Mouse (Mus musculus): Measurements from ENCODE around the gene Tubd1. TPM values are rescaled to one million over a fixed set of nuclear protein-coding genes. Genes with fewer than 3 reads are reported as not detected.

Gene Tubd1
- 9.8 and 9.9 TPM in 2 replicates for polyA plus RNA-seq (2015; fragmentation: Nextera tagmentation; extraction: Ambion mirVana)

DNA sequence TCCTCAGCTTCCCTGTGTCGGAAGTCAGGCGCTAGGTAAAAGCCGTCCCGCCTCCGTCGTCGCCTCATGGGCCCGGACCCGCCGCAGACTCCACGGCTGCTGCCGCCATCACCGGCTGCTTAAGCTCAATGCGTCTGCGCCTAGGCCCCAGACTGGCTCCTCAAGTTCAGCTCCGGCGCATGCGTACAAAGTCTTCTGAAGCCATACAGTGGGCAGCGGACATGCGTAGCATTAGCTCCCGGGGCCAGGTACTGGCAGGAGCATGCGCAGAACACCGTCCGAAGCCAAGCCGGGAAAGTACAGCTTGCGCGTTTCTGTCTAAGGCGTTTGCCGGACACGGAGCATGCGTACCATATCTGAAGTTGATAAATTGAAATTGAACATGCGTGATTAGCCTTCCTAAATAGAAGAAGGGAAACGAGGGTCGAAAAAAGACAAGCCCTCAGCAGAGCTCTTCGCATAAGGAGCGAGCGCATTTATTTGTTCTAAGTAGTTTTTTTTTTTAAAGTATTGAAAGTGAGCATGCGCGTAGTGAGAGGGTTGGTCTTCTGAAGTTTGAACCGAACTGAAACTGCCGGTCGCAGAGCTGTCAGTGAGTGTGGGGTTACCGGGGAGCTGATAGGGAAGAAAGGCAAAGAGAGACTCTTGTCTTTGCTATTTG, at the start of gene Tubd1, which contains the start of gene Rps6kb1:
TSS of gene Tubd1 (plus strand) at position 353 of the 661 bp plus-strand sequence.
TSS of gene Rps6kb1 (minus strand) at position 167 of the 661 bp plus-strand sequence.
- Histone ChIP-seq H3K9me3 (replicated peaks) (no peaks in the 10 kb centered on the region), H3K27me3 (no peaks in the 10 kb centered on the region), H3K9ac (peak within 1 kb of the TSS; percentile 97), H3K4me3 (replicated peaks) (peak within 1 kb of the TSS; percentile 84), H3K36me3 (replicated peaks) (peaks cover 15% of the 10 kb centered on the region), H3K4me2 (peak within 1 kb of the TSS; percentile 72), H3K27ac (replicated peaks) (peak within 1 kb of the TSS; percentile 88), H3K4me1 (replicated peaks) (peaks cover 42% of the 10 kb centered on the region)
- WGBS (ENCODE audit: insufficient replicate concordance): under 1% methylated on average over 43 of the region's 43 CpGs
- ATAC-seq (ENCODE audit: insufficient read depth): peak; percentile 98

DNA sequence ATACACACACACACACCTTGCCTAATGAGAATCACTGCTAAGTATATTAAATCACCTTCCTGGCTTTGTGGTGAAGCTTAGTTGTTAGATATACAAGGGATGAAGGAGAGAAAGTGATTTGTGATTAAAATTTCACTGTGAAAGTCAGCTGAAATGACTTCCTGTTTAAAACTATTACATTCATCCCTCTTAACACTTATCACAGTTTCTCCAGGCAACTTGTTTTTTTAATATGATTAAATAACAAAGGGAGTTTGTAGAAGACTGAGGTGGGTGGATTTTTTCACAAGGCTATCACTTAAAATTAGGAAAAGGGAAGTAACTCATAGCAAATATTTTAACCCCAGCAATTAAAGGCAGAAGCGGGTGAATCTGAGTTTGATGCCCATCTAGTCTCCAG, 47.4 kb upstream of the Tubd1 start:
- no peaks in the 10 kb centered on the region for H3K4me1 ChIP-seq (replicated peaks)
- H3K4me3 ChIP-seq (replicated peaks): no peak overlapping the region
- H3K27me3 ChIP-seq: no peaks in the 10 kb centered on the region
- H3K36me3 ChIP-seq (replicated peaks): peaks cover 49% of the 10 kb centered on the region
- H3K9ac ChIP-seq: no peak overlapping the region
- H3K9me3 ChIP-seq (replicated peaks): no peaks in the 10 kb centered on the region
- no peak overlapping the region for H3K27ac ChIP-seq (replicated peaks)
- H3K4me2 ChIP-seq: no peak overlapping the region
- ATAC-seq (ENCODE audit: insufficient read depth): no peak
- 85% methylated on average over 1 of the region's 1 CpGs for WGBS (ENCODE audit: insufficient replicate concordance)

DNA sequence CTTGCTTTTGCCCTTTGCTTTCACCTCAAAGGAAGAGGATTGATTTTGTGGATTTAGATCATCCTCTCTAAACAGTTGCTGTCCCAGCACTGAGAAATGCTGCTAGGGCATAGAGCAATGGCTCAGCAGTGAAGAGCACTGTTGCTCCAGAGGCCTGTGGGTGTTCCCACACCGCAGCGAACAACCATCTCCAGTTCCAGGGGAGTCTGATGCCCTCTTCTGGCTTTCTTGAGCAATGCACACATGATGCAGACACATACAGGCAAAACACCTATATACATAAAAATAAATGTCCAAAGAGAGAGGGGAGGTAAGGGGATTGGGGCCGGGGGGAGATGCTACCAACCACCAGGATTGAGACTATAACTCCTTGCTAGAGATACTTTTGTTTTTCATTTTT, 46.9 kb upstream of the Tubd1 start:
- Histone ChIP-seq H3K9me3 (replicated peaks) (no peaks in the 10 kb centered on the region), H3K4me3 (replicated peaks) (no peak overlapping the region), H3K4me1 (replicated peaks) (no peaks in the 10 kb centered on the region), H3K27me3 (no peaks in the 10 kb centered on the region), H3K36me3 (replicated peaks) (peaks cover 49% of the 10 kb centered on the region), H3K27ac (replicated peaks) (no peak overlapping the region), H3K9ac (no peak overlapping the region), H3K4me2 (no peak overlapping the region)
- ATAC-seq (ENCODE audit: insufficient read depth): no peak
- 79% methylated on average over 3 of the region's 3 CpGs for WGBS (ENCODE audit: insufficient replicate concordance)

DNA sequence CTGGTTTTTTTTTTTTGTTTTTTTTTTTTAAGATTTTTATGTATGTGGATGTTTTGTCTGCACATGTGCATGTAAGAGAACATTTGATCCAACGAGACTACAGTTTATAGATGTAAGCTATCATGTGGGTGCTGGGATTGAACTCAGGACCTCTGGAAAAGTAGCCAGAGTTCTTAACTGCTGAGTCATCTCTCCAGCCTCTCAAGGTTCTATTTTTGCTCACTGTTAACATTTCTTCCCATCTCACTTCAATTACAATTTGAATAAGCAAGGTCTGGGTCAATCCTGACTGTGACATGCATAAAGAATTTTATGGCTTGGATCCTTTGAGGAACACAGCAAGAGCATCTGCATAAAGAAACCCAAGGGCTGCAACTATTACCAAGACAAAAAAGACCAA, 44.0 kb upstream of the Tubd1 start:
- no peak overlapping the region for H3K4me2 ChIP-seq
- no peaks in the 10 kb centered on the region for H3K9me3 ChIP-seq (replicated peaks)
- no peak overlapping the region for H3K27ac ChIP-seq (replicated peaks)
- H3K4me3 ChIP-seq (replicated peaks): no peak overlapping the region
- no peaks in the 10 kb centered on the region for H3K4me1 ChIP-seq (replicated peaks)
- peaks cover 64% of the 10 kb centered on the region for H3K36me3 ChIP-seq (replicated peaks)
- no peaks in the 10 kb centered on the region for H3K27me3 ChIP-seq
- no peak overlapping the region for H3K9ac ChIP-seq
- 78% methylated on average over 1 of the region's 1 CpGs for whole genome bisulfite sequencing (ENCODE audit: insufficient replicate concordance)
- ATAC-seq (ENCODE audit: insufficient read depth): no peak

DNA sequence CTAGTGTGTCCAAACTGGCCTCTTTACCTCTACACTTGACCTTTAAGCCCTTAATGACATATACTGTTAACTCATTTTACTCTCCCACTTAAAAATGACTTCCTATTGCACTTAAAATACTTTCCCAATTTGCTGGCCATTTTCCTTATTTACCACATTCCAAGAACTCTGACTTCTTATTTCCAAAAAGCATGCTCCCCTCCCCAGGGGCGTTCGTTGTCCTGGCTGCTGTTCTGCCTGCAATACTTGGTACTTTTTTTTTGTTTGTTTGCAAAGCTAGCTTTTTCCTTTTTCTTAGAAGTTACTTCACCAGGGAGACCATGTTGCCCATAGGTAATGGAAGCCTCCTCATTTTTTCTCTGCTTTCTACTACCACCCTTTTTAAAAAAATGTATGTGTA, 41.7 kb upstream of the Tubd1 start:
- no peak overlapping the region for H3K9ac ChIP-seq
- H3K4me2 ChIP-seq: no peak overlapping the region
- H3K27ac ChIP-seq (replicated peaks): no peak overlapping the region
- no peaks in the 10 kb centered on the region for H3K9me3 ChIP-seq (replicated peaks)
- no peak for ATAC-seq (ENCODE audit: insufficient read depth)
- no peaks in the 10 kb centered on the region for H3K4me1 ChIP-seq (replicated peaks)
- H3K27me3 ChIP-seq: no peaks in the 10 kb centered on the region
- peaks cover 67% of the 10 kb centered on the region for H3K36me3 ChIP-seq (replicated peaks)
- H3K4me3 ChIP-seq (replicated peaks): no peak overlapping the region
- WGBS (ENCODE audit: insufficient replicate concordance): 88% methylated on average over 2 of the region's 2 CpGs

DNA sequence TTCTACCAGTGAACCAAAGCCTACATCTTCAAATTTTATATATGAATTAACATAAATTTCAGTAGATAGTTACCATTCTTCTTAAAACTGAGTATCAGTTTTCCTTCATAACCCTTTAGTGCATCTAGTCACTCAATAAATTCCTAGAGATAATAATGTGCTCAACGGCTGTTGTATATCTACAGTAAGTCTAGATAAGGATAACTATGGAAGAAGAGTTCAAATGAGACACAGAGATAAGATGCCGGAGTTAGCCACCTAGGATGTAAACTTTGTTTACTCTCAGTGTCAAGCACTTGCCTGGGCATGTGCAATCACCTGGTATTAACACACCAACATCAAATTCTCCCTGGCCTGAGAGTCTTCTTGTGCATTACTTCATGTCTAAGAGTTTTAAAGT, 37.5 kb upstream of the Tubd1 start:
- H3K36me3 ChIP-seq (replicated peaks): peaks cover 84% of the 10 kb centered on the region
- 21% methylated on average over 2 of the region's 2 CpGs for WGBS (ENCODE audit: insufficient replicate concordance)
- H3K9ac ChIP-seq: no peak overlapping the region
- no peak for ATAC-seq (ENCODE audit: insufficient read depth)
- no peaks in the 10 kb centered on the region for H3K9me3 ChIP-seq (replicated peaks)
- H3K27ac ChIP-seq (replicated peaks): no peak overlapping the region
- no peaks in the 10 kb centered on the region for H3K4me1 ChIP-seq (replicated peaks)
- no peak overlapping the region for H3K4me2 ChIP-seq
- H3K4me3 ChIP-seq (replicated peaks): no peak overlapping the region
- H3K27me3 ChIP-seq: no peaks in the 10 kb centered on the region

DNA sequence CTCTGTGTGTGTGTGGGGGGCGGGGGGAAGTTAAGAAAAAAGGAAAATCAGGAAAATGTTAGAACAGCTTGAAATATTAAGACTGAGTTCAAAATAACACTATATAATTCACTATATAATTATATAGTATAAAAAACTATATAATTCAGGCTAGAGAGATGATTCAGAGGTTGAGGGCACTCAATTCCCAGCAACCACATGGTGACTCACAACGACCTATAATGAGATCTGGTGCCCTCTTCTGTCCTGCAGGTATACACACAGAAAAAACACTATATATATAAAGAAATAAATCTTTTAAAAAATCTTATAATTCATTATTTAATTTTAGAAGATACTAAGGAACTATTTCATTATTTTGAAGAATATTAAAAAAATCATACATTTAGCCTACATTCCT, 36.8 kb upstream of the Tubd1 start:
- Histone ChIP-seq H3K27me3 (no peaks in the 10 kb centered on the region), H3K4me1 (replicated peaks) (no peaks in the 10 kb centered on the region), H3K27ac (replicated peaks) (no peak overlapping the region), H3K36me3 (replicated peaks) (peaks cover 82% of the 10 kb centered on the region), H3K9ac (no peak overlapping the region), H3K9me3 (replicated peaks) (no peaks in the 10 kb centered on the region), H3K4me2 (no peak overlapping the region), H3K4me3 (replicated peaks) (no peak overlapping the region)
- 78% methylated on average over 2 of the region's 2 CpGs for WGBS (ENCODE audit: insufficient replicate concordance)
- no peak for ATAC-seq (ENCODE audit: insufficient read depth)

DNA sequence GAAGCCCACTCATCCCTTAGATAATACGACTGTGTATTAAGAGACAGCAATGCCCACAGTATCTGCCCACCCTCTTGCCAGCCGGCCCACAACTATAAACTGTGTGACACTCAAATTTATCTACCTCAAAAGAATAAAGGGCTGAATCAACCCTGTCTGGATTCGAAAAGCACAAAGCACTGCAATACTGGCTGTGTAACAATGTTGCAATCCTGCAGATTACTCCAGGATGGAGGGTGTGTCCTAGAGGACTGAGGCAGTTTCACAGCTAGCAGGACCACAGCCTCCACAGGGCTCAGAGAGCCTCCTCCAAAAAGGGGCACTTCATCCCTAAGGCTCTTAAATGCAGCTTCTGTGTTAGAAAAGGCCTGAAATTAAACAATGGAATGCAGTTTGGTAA, 28.2 kb upstream of the Tubd1 start:
- H3K4me1 ChIP-seq (replicated peaks): no peaks in the 10 kb centered on the region
- WGBS (ENCODE audit: insufficient replicate concordance): 77% methylated on average over 3 of the region's 3 CpGs
- no peak overlapping the region for H3K4me2 ChIP-seq
- H3K9ac ChIP-seq: no peak overlapping the region
- ATAC-seq (ENCODE audit: insufficient read depth): no peak
- H3K4me3 ChIP-seq (replicated peaks): no peak overlapping the region
- H3K9me3 ChIP-seq (replicated peaks): no peaks in the 10 kb centered on the region
- H3K36me3 ChIP-seq (replicated peaks): peaks cover 81% of the 10 kb centered on the region
- H3K27ac ChIP-seq (replicated peaks): no peak overlapping the region
- no peaks in the 10 kb centered on the region for H3K27me3 ChIP-seq

DNA sequence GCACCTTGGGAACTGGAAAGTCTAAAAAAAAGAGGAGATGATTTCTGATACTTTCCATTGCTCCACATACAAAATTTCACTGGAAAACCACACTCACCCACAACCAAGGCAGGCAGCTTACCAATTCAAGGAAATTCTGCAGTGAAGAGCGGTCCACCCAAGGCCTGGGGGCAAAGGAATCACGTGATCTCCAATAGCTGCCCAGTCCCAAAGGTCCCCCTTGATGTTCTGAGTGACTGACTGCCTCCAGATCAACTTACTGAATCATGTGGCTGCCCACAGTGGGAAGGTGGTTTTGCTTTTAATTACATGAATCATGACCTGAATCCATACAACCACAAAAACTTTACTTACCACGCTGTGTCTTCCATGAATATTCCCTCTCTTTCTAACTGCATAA, 27.6 kb upstream of the Tubd1 start:
- H3K27ac ChIP-seq (replicated peaks): no peak overlapping the region
- H3K36me3 ChIP-seq (replicated peaks): peaks cover 81% of the 10 kb centered on the region
- H3K4me2 ChIP-seq: no peak overlapping the region
- H3K9me3 ChIP-seq (replicated peaks): no peaks in the 10 kb centered on the region
- 89% methylated on average over 3 of the region's 3 CpGs for WGBS (ENCODE audit: insufficient replicate concordance)
- no peak overlapping the region for H3K4me3 ChIP-seq (replicated peaks)
- H3K27me3 ChIP-seq: no peaks in the 10 kb centered on the region
- no peaks in the 10 kb centered on the region for H3K4me1 ChIP-seq (replicated peaks)
- no peak for ATAC-seq (ENCODE audit: insufficient read depth)
- H3K9ac ChIP-seq: no peak overlapping the region

DNA sequence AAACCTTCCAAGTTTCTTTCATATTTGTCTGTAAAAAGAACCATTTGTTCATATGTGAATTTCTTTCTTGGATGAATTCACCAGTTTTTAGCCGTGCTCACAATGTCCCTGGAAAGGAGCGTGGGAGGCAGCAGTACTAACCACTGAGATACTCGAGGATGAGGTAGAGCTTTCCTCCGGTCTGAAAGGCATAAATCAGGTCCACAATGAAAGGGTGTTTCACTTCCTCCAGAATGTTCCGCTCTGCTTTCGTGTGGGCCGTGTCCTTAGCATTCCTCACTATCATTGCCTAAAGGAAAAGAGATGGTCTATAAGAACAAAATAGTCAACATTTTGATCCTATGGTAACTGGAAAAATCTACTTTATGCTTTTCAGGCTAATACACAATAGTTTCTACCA, 25.0 kb upstream of the Tubd1 start:
- Histone ChIP-seq H3K4me2 (no peak overlapping the region), H3K27me3 (no peaks in the 10 kb centered on the region), H3K36me3 (replicated peaks) (peaks cover 84% of the 10 kb centered on the region), H3K9me3 (replicated peaks) (no peaks in the 10 kb centered on the region), H3K27ac (replicated peaks) (no peak overlapping the region), H3K9ac (no peak overlapping the region), H3K4me3 (replicated peaks) (no peak overlapping the region), H3K4me1 (replicated peaks) (no peaks in the 10 kb centered on the region)
- no peak for ATAC-seq (ENCODE audit: insufficient read depth)
- 80% methylated on average over 7 of the region's 7 CpGs for WGBS (ENCODE audit: insufficient replicate concordance)

DNA sequence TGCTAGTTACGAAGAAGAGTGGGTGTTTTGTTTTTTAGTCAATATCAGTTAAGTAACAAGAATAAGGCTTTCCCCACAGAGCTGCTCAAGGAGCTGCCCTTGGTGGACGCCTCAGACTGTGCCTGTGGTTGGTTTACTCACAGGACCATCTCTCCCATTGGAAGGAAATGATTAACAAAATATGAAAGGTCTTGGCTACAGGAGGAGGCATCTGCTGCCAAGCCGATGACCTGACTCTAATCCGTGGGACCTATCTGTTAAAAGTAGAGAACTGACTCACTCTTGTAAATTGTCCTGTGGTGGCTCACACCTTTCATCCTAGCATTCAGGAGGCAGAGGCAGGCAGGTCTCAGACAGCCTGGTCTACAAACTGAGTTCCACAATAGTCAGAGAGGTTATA, 17.3 kb upstream of the Tubd1 start:
- WGBS (ENCODE audit: insufficient replicate concordance): 83% methylated on average over 4 of the region's 4 CpGs
- no peaks in the 10 kb centered on the region for H3K4me1 ChIP-seq (replicated peaks)
- no peaks in the 10 kb centered on the region for H3K9me3 ChIP-seq (replicated peaks)
- no peak overlapping the region for H3K4me2 ChIP-seq
- no peak for ATAC-seq (ENCODE audit: insufficient read depth)
- H3K9ac ChIP-seq: no peak overlapping the region
- H3K27ac ChIP-seq (replicated peaks): no peak overlapping the region
- no peak overlapping the region for H3K4me3 ChIP-seq (replicated peaks)
- H3K27me3 ChIP-seq: no peaks in the 10 kb centered on the region
- H3K36me3 ChIP-seq (replicated peaks): peaks cover 83% of the 10 kb centered on the region

DNA sequence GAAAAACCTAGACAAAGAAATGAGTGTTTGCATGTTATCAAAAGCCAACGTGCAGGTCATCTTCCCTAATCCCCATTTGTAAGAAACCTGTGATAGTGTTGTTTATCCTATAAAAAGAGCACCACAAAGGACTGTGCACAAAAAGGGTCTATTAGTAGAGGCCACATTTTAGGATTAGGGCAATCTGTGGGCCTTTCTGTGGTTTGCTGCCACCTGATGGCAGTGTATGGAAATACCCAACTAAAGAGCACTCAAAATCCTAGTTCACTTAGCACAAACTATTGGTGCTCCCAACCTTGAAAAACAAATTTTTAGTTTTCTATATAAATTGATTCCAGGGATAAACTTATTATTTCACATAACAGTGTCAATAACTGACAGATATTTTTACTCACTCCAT, 12.0 kb upstream of the Tubd1 start:
- H3K4me3 ChIP-seq (replicated peaks): no peak overlapping the region
- 69% methylated on average over 1 of the region's 1 CpGs for WGBS (ENCODE audit: insufficient replicate concordance)
- H3K9ac ChIP-seq: no peak overlapping the region
- no peak overlapping the region for H3K27ac ChIP-seq (replicated peaks)
- H3K4me1 ChIP-seq (replicated peaks): no peaks in the 10 kb centered on the region
- H3K4me2 ChIP-seq: no peak overlapping the region
- no peaks in the 10 kb centered on the region for H3K27me3 ChIP-seq
- H3K36me3 ChIP-seq (replicated peaks): peaks cover 48% of the 10 kb centered on the region
- no peak for ATAC-seq (ENCODE audit: insufficient read depth)
- H3K9me3 ChIP-seq (replicated peaks): no peaks in the 10 kb centered on the region

Data from liver, embryonic 15.5 days (tissue).